Mouse (Mus musculus): ENCODE results near the gene Flna. TPM values are rescaled to one million over a fixed set of nuclear protein-coding genes. Genes with fewer than 3 reads are reported as not detected.
A peak's percentile ranks its signal among the peaks of the same experiment; 100 is the strongest.

Flna gene
- polyA plus RNA-seq, 1 experiment from 2014 or later: 129 TPM

- Histone ChIP-seq H3K9ac (ENCODE audit: low read length) (peak within 1 kb of the TSS; percentile 82), H3K4me2 (ENCODE audit: low read depth, low read length) (peak within 1 kb of the TSS; percentile 74), H3K9me3 (replicated peaks; ENCODE audit: control insufficient read depth, low read length) (no peaks in the 10 kb centered on the region), H3K4me1 (ENCODE audit: control insufficient read depth, insufficient read depth, low read length) (peaks cover 3% of the 10 kb centered on the region; the same call in 1 of the 2 replicates), H3K27ac (ENCODE audit: low read length) (peak within 1 kb of the TSS; percentile 91), H3K36me3 (ENCODE audit: control insufficient read depth, insufficient read depth) (peaks cover 7% of the 10 kb centered on the region), H3K27me3 (ENCODE audit: control insufficient read depth, insufficient read depth, low read length) (no peaks in the 10 kb centered on the region), H3K4me3 (ENCODE audit: low read length) (peak within 1 kb of the TSS; percentile 69)
- peak; percentile 96 for ATAC-seq (replicated peaks; ENCODE audit: extremely low read depth, insufficient read depth, low FRiP score)
- 18% methylated on average over 39 of the region's 39 CpGs for WGBS
Measured at GRCm38 (mm10) chrX:74254153-74254887, 4.7 kb upstream of the Flna start, which contains the start of gene Emd. Gene Emd, plus strand, starts transcription at chrX:74254687.

GRCm38 (mm10) chrX:74248651-74249050, 969 bp downstream of the Flna start:
- no peaks in the 10 kb centered on the region for H3K27me3 ChIP-seq (ENCODE audit: control insufficient read depth, insufficient read depth, low read length)
- peak overlapping the region; percentile 68 for H3K4me2 ChIP-seq (ENCODE audit: low read depth, low read length)
- no peaks in the 10 kb centered on the region for H3K36me3 ChIP-seq (ENCODE audit: control insufficient read depth, insufficient read depth)
- H3K9me3 ChIP-seq (replicated peaks; ENCODE audit: control insufficient read depth, low read length): no peaks in the 10 kb centered on the region
- WGBS: 5% methylated on average over 3 of the region's 3 CpGs
- no peak for ATAC-seq (replicated peaks; ENCODE audit: extremely low read depth, insufficient read depth, low FRiP score)
- H3K9ac ChIP-seq (ENCODE audit: low read length): peak overlapping the region; percentile 76
- H3K27ac ChIP-seq (ENCODE audit: low read length): peak overlapping the region; percentile 81
- peaks cover 2% of the 10 kb centered on the region; the same call in 1 of the 2 replicates for H3K4me1 ChIP-seq (ENCODE audit: control insufficient read depth, insufficient read depth, low read length)
- peak overlapping the region; percentile 51 for H3K4me3 ChIP-seq (ENCODE audit: low read length)

- H3K4me2 ChIP-seq (ENCODE audit: low read depth, low read length): peak overlapping the region; percentile 68
- peak; percentile 18; the same call in 1 of the 2 replicates for ATAC-seq (replicated peaks; ENCODE audit: extremely low read depth, insufficient read depth, low FRiP score)
- WGBS: 21% methylated on average over 15 of the region's 15 CpGs
Measured at GRCm38 (mm10) chrX:74246693-74247092, 2.9 kb downstream of the Flna start.

GRCm38 (mm10) chrX:74246213-74246681, 3.4 kb downstream of the Flna start:
- Histone ChIP-seq H3K9me3 (replicated peaks; ENCODE audit: control insufficient read depth, low read length) (no peaks in the 10 kb centered on the region), H3K36me3 (ENCODE audit: control insufficient read depth, insufficient read depth) (peaks cover 20% of the 10 kb centered on the region), H3K4me2 (ENCODE audit: low read depth, low read length) (peak overlapping the region; percentile 75), H3K27ac (ENCODE audit: low read length) (peak overlapping the region; percentile 94), H3K9ac (ENCODE audit: low read length) (peak overlapping the region; percentile 86), H3K27me3 (ENCODE audit: control insufficient read depth, insufficient read depth, low read length) (no peaks in the 10 kb centered on the region), H3K4me3 (ENCODE audit: low read length) (peak overlapping the region; percentile 69), H3K4me1 (ENCODE audit: control insufficient read depth, insufficient read depth, low read length) (peaks cover 9% of the 10 kb centered on the region)
- peak; percentile 83 for ATAC-seq (replicated peaks; ENCODE audit: extremely low read depth, insufficient read depth, low FRiP score)
- WGBS: 14% methylated on average over 38 of the region's 38 CpGs

More at GRCm38 (mm10) chrX:74246693-74247092, 2.9 kb downstream of the Flna start:
- H3K27me3 ChIP-seq (ENCODE audit: control insufficient read depth, insufficient read depth, low read length): no peaks in the 10 kb centered on the region
- H3K9me3 ChIP-seq (replicated peaks; ENCODE audit: control insufficient read depth, low read length): no peaks in the 10 kb centered on the region
- H3K36me3 ChIP-seq (ENCODE audit: control insufficient read depth, insufficient read depth): peaks cover 15% of the 10 kb centered on the region
- H3K27ac ChIP-seq (ENCODE audit: low read length): peak overlapping the region; percentile 93
- peak overlapping the region; percentile 55 for H3K4me3 ChIP-seq (ENCODE audit: low read length)
- peaks cover 9% of the 10 kb centered on the region for H3K4me1 ChIP-seq (ENCODE audit: control insufficient read depth, insufficient read depth, low read length)
- H3K9ac ChIP-seq (ENCODE audit: low read length): peak overlapping the region; percentile 75

- peak overlapping the region; percentile 75 for H3K4me2 ChIP-seq (ENCODE audit: low read depth, low read length)
- peaks cover 9% of the 10 kb centered on the region for H3K4me1 ChIP-seq (ENCODE audit: control insufficient read depth, insufficient read depth, low read length)
- H3K4me3 ChIP-seq (ENCODE audit: low read length): peak overlapping the region; percentile 69
- H3K27ac ChIP-seq (ENCODE audit: low read length): peak overlapping the region; percentile 94
- ATAC-seq (replicated peaks; ENCODE audit: extremely low read depth, insufficient read depth, low FRiP score): peak; percentile 51
- peaks cover 24% of the 10 kb centered on the region for H3K36me3 ChIP-seq (ENCODE audit: control insufficient read depth, insufficient read depth)
- no peaks in the 10 kb centered on the region for H3K27me3 ChIP-seq (ENCODE audit: control insufficient read depth, insufficient read depth, low read length)
- H3K9me3 ChIP-seq (replicated peaks; ENCODE audit: control insufficient read depth, low read length): no peaks in the 10 kb centered on the region
- peak overlapping the region; percentile 86 for H3K9ac ChIP-seq (ENCODE audit: low read length)
- 11% methylated on average over 21 of the region's 21 CpGs for WGBS
Measured at GRCm38 (mm10) chrX:74245687-74246086, 3.9 kb downstream of the Flna start.

GRCm38 (mm10) chrX:74245107-74245506, 4.5 kb downstream of the Flna start:
- H3K4me1 ChIP-seq (ENCODE audit: control insufficient read depth, insufficient read depth, low read length): peaks cover 9% of the 10 kb centered on the region
- peak overlapping the region; percentile 94 for H3K27ac ChIP-seq (ENCODE audit: low read length)
- ATAC-seq (replicated peaks; ENCODE audit: extremely low read depth, insufficient read depth, low FRiP score): no peak
- WGBS: 27% methylated on average over 1 of the region's 1 CpGs
- H3K4me3 ChIP-seq (ENCODE audit: low read length): peak overlapping the region; percentile 69
- H3K27me3 ChIP-seq (ENCODE audit: control insufficient read depth, insufficient read depth, low read length): no peaks in the 10 kb centered on the region
- peak overlapping the region; percentile 75 for H3K4me2 ChIP-seq (ENCODE audit: low read depth, low read length)
- peaks cover 24% of the 10 kb centered on the region for H3K36me3 ChIP-seq (ENCODE audit: control insufficient read depth, insufficient read depth)
- no peaks in the 10 kb centered on the region for H3K9me3 ChIP-seq (replicated peaks; ENCODE audit: control insufficient read depth, low read length)
- H3K9ac ChIP-seq (ENCODE audit: low read length): peak overlapping the region; percentile 86

GRCm38 (mm10) chrX:74244614-74245083, 5.0 kb downstream of the Flna start:
- Histone ChIP-seq H3K27ac (ENCODE audit: low read length) (peak overlapping the region; percentile 94), H3K9ac (ENCODE audit: low read length) (peak overlapping the region; percentile 86), H3K9me3 (replicated peaks; ENCODE audit: control insufficient read depth, low read length) (no peaks in the 10 kb centered on the region), H3K4me2 (ENCODE audit: low read depth, low read length) (peak overlapping the region; percentile 75), H3K4me1 (ENCODE audit: control insufficient read depth, insufficient read depth, low read length) (peaks cover 9% of the 10 kb centered on the region), H3K27me3 (ENCODE audit: control insufficient read depth, insufficient read depth, low read length) (no peaks in the 10 kb centered on the region), H3K36me3 (ENCODE audit: control insufficient read depth, insufficient read depth) (peaks cover 28% of the 10 kb centered on the region), H3K4me3 (ENCODE audit: low read length) (peak overlapping the region; percentile 69)
- ATAC-seq (replicated peaks; ENCODE audit: extremely low read depth, insufficient read depth, low FRiP score): peak; percentile 63
- 24% methylated on average over 3 of the region's 3 CpGs for WGBS

GRCm38 (mm10) chrX:74243807-74244206, 5.8 kb downstream of the Flna start:
- Histone ChIP-seq H3K36me3 (ENCODE audit: control insufficient read depth, insufficient read depth) (peaks cover 35% of the 10 kb centered on the region), H3K4me1 (ENCODE audit: control insufficient read depth, insufficient read depth, low read length) (peaks cover 7% of the 10 kb centered on the region), H3K4me2 (ENCODE audit: low read depth, low read length) (peak overlapping the region; percentile 75), H3K27ac (ENCODE audit: low read length) (peak overlapping the region; percentile 94), H3K27me3 (ENCODE audit: control insufficient read depth, insufficient read depth, low read length) (no peaks in the 10 kb centered on the region), H3K4me3 (ENCODE audit: low read length) (peak overlapping the region; percentile 69), H3K9me3 (replicated peaks; ENCODE audit: control insufficient read depth, low read length) (no peaks in the 10 kb centered on the region), H3K9ac (ENCODE audit: low read length) (peak overlapping the region; percentile 68)
- 31% methylated on average over 3 of the region's 3 CpGs for WGBS
- ATAC-seq (replicated peaks; ENCODE audit: extremely low read depth, insufficient read depth, low FRiP score): no peak

GRCm38 (mm10) chrX:74243396-74243795, 6.2 kb downstream of the Flna start:
- peak overlapping the region; percentile 69 for H3K4me3 ChIP-seq (ENCODE audit: low read length)
- WGBS: 57% methylated on average over 2 of the region's 2 CpGs
- H3K27me3 ChIP-seq (ENCODE audit: control insufficient read depth, insufficient read depth, low read length): no peaks in the 10 kb centered on the region
- no peaks in the 10 kb centered on the region for H3K9me3 ChIP-seq (replicated peaks; ENCODE audit: control insufficient read depth, low read length)
- H3K36me3 ChIP-seq (ENCODE audit: control insufficient read depth, insufficient read depth): peaks cover 39% of the 10 kb centered on the region
- peak overlapping the region; percentile 75 for H3K4me2 ChIP-seq (ENCODE audit: low read depth, low read length)
- ATAC-seq (replicated peaks; ENCODE audit: extremely low read depth, insufficient read depth, low FRiP score): no peak
- H3K9ac ChIP-seq (ENCODE audit: low read length): peak overlapping the region; percentile 68
- peaks cover 7% of the 10 kb centered on the region for H3K4me1 ChIP-seq (ENCODE audit: control insufficient read depth, insufficient read depth, low read length)
- peak overlapping the region; percentile 94 for H3K27ac ChIP-seq (ENCODE audit: low read length)
